Mouse (Mus musculus): Measurements from ENCODE around the gene Efhc1. TPM values are rescaled to one million over a fixed set of nuclear protein-coding genes. Genes with fewer than 3 reads are reported as not detected.

The Efhc1 gene
- polyA plus RNA-seq, 1 experiment from 2014 or later, result 1.9 TPM

- Histone ChIP-seq H3K4me2 (ENCODE audit: low read length) (no peak overlapping the region), H3K9ac (ENCODE audit: low read length) (no peak overlapping the region), H3K36me3 (ENCODE audit: control insufficient read depth, insufficient read depth, low read length) (peaks cover 22% of the 10 kb centered on the region), H3K4me1 (ENCODE audit: control insufficient read depth in 2 of 2, insufficient read depth in 2 of 2, low read length in 2 of 2) (peaks cover 11 to 16% of the 10 kb centered on the region in 2 experiments), H3K9me3 (ENCODE audit: control insufficient read depth, low read length) (no peaks in the 10 kb centered on the region), H3K27me3 (ENCODE audit: control insufficient read depth, insufficient read depth, low read length) (no peaks in the 10 kb centered on the region), H3K27ac (replicated peaks in 1 of 2; ENCODE audit: control insufficient read depth in 1 of 2, insufficient read depth in 1 of 2, low read depth in 2 of 2, low read length in 2 of 2) (no peak overlapping the region), H3K4me3 (ENCODE audit: control insufficient read depth in 1 of 2, insufficient read depth in 1 of 2, low read depth in 1 of 2, low read length in 2 of 2) (no peak overlapping the region)
- 41% methylated on average over 17 of the region's 17 CpGs for WGBS
- no peak for ATAC-seq (ENCODE audit: insufficient number of reproducible peaks, insufficient read depth, low FRiP score, low read depth)
These were observed 45.3 kb downstream of the Efhc1 start for GRCm38 (mm10) chr1:20996603-20997327.

GRCm38 (mm10) chr1:20997328-20997689 lies 45.9 kb downstream of the Efhc1 start:
- no peak overlapping the region for H3K4me3 ChIP-seq (ENCODE audit: control insufficient read depth in 1 of 2, insufficient read depth in 1 of 2, low read depth in 1 of 2, low read length in 2 of 2)
- H3K4me1 ChIP-seq (ENCODE audit: control insufficient read depth in 2 of 2, insufficient read depth in 2 of 2, low read length in 2 of 2), result peaks cover 11 to 16% of the 10 kb centered on the region in 2 experiments
- H3K36me3 ChIP-seq (ENCODE audit: control insufficient read depth, insufficient read depth, low read length), result peaks cover 25% of the 10 kb centered on the region
- H3K9me3 ChIP-seq (ENCODE audit: control insufficient read depth, low read length), result no peaks in the 10 kb centered on the region
- 57% methylated on average over 2 of the region's 2 CpGs for WGBS
- H3K9ac ChIP-seq (ENCODE audit: low read length), result no peak overlapping the region
- no peak overlapping the region for H3K4me2 ChIP-seq (ENCODE audit: low read length)
- H3K27me3 ChIP-seq (ENCODE audit: control insufficient read depth, insufficient read depth, low read length), result no peaks in the 10 kb centered on the region
- H3K27ac ChIP-seq (replicated peaks in 1 of 2; ENCODE audit: control insufficient read depth in 1 of 2, insufficient read depth in 1 of 2, low read depth in 2 of 2, low read length in 2 of 2), result no peak overlapping the region
- ATAC-seq (ENCODE audit: insufficient number of reproducible peaks, insufficient read depth, low FRiP score, low read depth), result no peak

- WGBS, result 51% methylated on average over 13 of the region's 13 CpGs
- Histone ChIP-seq H3K27me3 (ENCODE audit: control insufficient read depth, insufficient read depth, low read length) (no peaks in the 10 kb centered on the region), H3K36me3 (ENCODE audit: control insufficient read depth, insufficient read depth, low read length) (peaks cover 30% of the 10 kb centered on the region)
These were observed 46.5 kb downstream of the Efhc1 start for GRCm38 (mm10) chr1:20997881-20998389.

GRCm38 (mm10) chr1:21002246-21003142 lies 51.1 kb downstream of the Efhc1 start:
- Histone ChIP-seq H3K27ac (replicated peaks in 1 of 2; ENCODE audit: control insufficient read depth in 1 of 2, insufficient read depth in 1 of 2, low read depth in 2 of 2, low read length in 2 of 2) (no peak overlapping the region), H3K4me3 (ENCODE audit: control insufficient read depth in 1 of 2, insufficient read depth in 1 of 2, low read depth in 1 of 2, low read length in 2 of 2) (no peak overlapping the region), H3K36me3 (ENCODE audit: control insufficient read depth, insufficient read depth, low read length) (peaks cover 63% of the 10 kb centered on the region), H3K9me3 (ENCODE audit: control insufficient read depth, low read length) (no peaks in the 10 kb centered on the region), H3K4me2 (ENCODE audit: low read length) (no peak overlapping the region), H3K4me1 (ENCODE audit: control insufficient read depth in 2 of 2, insufficient read depth in 2 of 2, low read length in 2 of 2) (peaks cover 4 to 6% of the 10 kb centered on the region in 2 experiments; a peak in 3 of 4 replicates), H3K27me3 (ENCODE audit: control insufficient read depth, insufficient read depth, low read length) (no peaks in the 10 kb centered on the region), H3K9ac (ENCODE audit: low read length) (no peak overlapping the region)
- WGBS, result 72% methylated on average over 14 of the region's 14 CpGs
- no peak for ATAC-seq (ENCODE audit: insufficient number of reproducible peaks, insufficient read depth, low FRiP score, low read depth)

More at GRCm38 (mm10) chr1:20997881-20998389, 46.5 kb downstream of the Efhc1 start:
- Histone ChIP-seq H3K27ac (replicated peaks in 1 of 2; ENCODE audit: control insufficient read depth in 1 of 2, insufficient read depth in 1 of 2, low read depth in 2 of 2, low read length in 2 of 2) (no peak overlapping the region), H3K9me3 (ENCODE audit: control insufficient read depth, low read length) (no peaks in the 10 kb centered on the region), H3K9ac (ENCODE audit: low read length) (no peak overlapping the region), H3K4me3 (ENCODE audit: control insufficient read depth in 1 of 2, insufficient read depth in 1 of 2, low read depth in 1 of 2, low read length in 2 of 2) (no peak overlapping the region), H3K4me2 (ENCODE audit: low read length) (no peak overlapping the region), H3K4me1 (ENCODE audit: control insufficient read depth in 2 of 2, insufficient read depth in 2 of 2, low read length in 2 of 2) (peaks cover 15 to 16% of the 10 kb centered on the region in 2 experiments)
- ATAC-seq (ENCODE audit: insufficient number of reproducible peaks, insufficient read depth, low FRiP score, low read depth), result no peak

DNA sequence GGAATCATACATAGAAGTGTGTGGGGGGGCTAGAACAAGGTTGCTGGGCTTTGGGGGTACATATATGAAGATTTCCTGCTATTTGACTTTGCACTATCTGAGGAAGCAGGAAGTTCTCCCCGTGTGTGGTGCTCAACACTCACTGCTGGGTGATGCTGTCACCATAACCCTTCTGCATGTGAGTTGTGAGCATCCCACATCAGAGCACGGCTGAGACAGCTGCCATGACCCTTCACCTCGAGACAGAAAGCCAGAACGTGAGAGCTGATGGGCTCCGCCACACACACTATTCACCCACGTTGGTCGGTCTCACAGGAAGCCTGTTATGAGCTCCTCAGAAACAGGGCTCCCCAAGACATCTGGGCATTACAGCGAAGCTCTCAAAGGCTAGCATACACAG lies 53.2 kb downstream of the Efhc1 start:
- no peak overlapping the region for H3K4me3 ChIP-seq (ENCODE audit: control insufficient read depth in 1 of 2, insufficient read depth in 1 of 2, low read depth in 1 of 2, low read length in 2 of 2)
- no peaks in the 10 kb centered on the region for H3K9me3 ChIP-seq (ENCODE audit: control insufficient read depth, low read length)
- H3K4me1 ChIP-seq (ENCODE audit: control insufficient read depth in 2 of 2, insufficient read depth in 2 of 2, low read length in 2 of 2), result peaks cover 6 to 7% of the 10 kb centered on the region in 2 experiments; a peak in 3 of 4 replicates
- H3K9ac ChIP-seq (ENCODE audit: low read length), result no peak overlapping the region
- no peak overlapping the region for H3K4me2 ChIP-seq (ENCODE audit: low read length)
- H3K36me3 ChIP-seq (ENCODE audit: control insufficient read depth, insufficient read depth, low read length), result peaks cover 60% of the 10 kb centered on the region
- no peaks in the 10 kb centered on the region for H3K27me3 ChIP-seq (ENCODE audit: control insufficient read depth, insufficient read depth, low read length)
- ATAC-seq (ENCODE audit: insufficient number of reproducible peaks, insufficient read depth, low FRiP score, low read depth), result no peak
- no peak overlapping the region for H3K27ac ChIP-seq (replicated peaks in 1 of 2; ENCODE audit: control insufficient read depth in 1 of 2, insufficient read depth in 1 of 2, low read depth in 2 of 2, low read length in 2 of 2)
- 74% methylated on average over 8 of the region's 8 CpGs for WGBS

GRCm38 (mm10) chr1:21006775-21007174 lies 55.3 kb downstream of the Efhc1 start:
- Histone ChIP-seq H3K4me1 (ENCODE audit: control insufficient read depth in 2 of 2, insufficient read depth in 2 of 2, low read length in 2 of 2) (peaks cover 11 to 16% of the 10 kb centered on the region in 2 experiments), H3K36me3 (ENCODE audit: control insufficient read depth, insufficient read depth, low read length) (peaks cover 48% of the 10 kb centered on the region), H3K27ac (replicated peaks in 1 of 2; ENCODE audit: control insufficient read depth in 1 of 2, insufficient read depth in 1 of 2, low read depth in 2 of 2, low read length in 2 of 2) (no peak overlapping the region), H3K4me3 (ENCODE audit: control insufficient read depth in 1 of 2, insufficient read depth in 1 of 2, low read depth in 1 of 2, low read length in 2 of 2) (no peak overlapping the region), H3K9me3 (ENCODE audit: control insufficient read depth, low read length) (no peaks in the 10 kb centered on the region), H3K4me2 (ENCODE audit: low read length) (no peak overlapping the region), H3K9ac (ENCODE audit: low read length) (no peak overlapping the region), H3K27me3 (ENCODE audit: control insufficient read depth, insufficient read depth, low read length) (no peaks in the 10 kb centered on the region)
- 88% methylated on average over 5 of the region's 5 CpGs for WGBS
- no peak for ATAC-seq (ENCODE audit: insufficient number of reproducible peaks, insufficient read depth, low FRiP score, low read depth)

DNA sequence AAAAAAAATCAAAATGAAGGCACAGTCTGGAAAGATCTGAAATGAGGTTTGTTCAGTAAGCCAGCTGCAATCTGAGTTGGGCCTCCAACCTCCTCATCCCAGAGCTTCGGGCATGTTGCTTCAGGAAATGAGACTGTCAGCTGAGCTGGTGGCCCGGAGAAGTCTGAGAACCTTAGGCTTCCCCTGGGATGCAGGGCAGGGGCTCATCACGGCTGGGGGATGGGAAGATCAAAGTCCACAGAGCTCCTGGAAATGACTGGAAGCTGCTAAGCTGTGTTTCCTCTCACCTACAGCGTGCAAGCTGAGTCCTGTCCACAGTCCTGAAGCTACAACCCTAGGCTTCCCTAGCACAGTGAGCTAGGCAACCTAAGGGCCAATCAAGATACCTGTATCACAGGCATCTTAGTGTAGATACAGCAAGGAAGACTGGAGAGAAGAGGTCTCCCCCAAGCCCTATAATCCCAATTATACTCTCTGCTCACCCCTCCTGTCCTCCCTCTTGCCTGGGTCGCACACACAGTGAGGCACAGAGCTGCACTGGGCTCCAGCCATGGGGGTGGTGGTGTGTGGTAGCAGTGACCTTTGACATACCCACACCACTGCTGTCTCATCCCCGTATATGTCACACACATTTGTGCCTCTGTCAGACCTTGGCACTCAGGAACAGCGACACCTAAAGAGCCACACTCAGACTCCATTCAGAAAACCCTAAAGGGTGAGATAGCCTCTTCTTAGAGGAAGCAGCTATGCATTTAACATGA lies 56.7 kb downstream of the Efhc1 start:
- H3K27ac ChIP-seq (replicated peaks in 1 of 2; ENCODE audit: control insufficient read depth in 1 of 2, insufficient read depth in 1 of 2, low read depth in 2 of 2, low read length in 2 of 2), result no peak overlapping the region

More for the DNA sequence above, 56.7 kb downstream of the Efhc1 start:
- no peak overlapping the region for H3K9ac ChIP-seq (ENCODE audit: low read length)
- 67% methylated on average over 7 of the region's 7 CpGs for WGBS
- no peak overlapping the region for H3K4me3 ChIP-seq (ENCODE audit: control insufficient read depth in 1 of 2, insufficient read depth in 1 of 2, low read depth in 1 of 2, low read length in 2 of 2)
- H3K36me3 ChIP-seq (ENCODE audit: control insufficient read depth, insufficient read depth, low read length), result peaks cover 53% of the 10 kb centered on the region
- ATAC-seq (ENCODE audit: insufficient number of reproducible peaks, insufficient read depth, low FRiP score, low read depth), result no peak
- no peak overlapping the region for H3K4me2 ChIP-seq (ENCODE audit: low read length)
- no peaks in the 10 kb centered on the region for H3K27me3 ChIP-seq (ENCODE audit: control insufficient read depth, insufficient read depth, low read length)
- H3K9me3 ChIP-seq (ENCODE audit: control insufficient read depth, low read length), result no peaks in the 10 kb centered on the region
- peaks cover 6 to 16% of the 10 kb centered on the region in 2 experiments for H3K4me1 ChIP-seq (ENCODE audit: control insufficient read depth in 2 of 2, insufficient read depth in 2 of 2, low read length in 2 of 2)
